Mouse (Mus musculus): ENCODE measurements around the gene Gk5.

GRCm38 (mm10) chr9:96094341-96094740 lies 24.8 kb upstream of the Gk5 start:
- TF ChIP-seq FLI1 (IDR thresholded peaks at IDR 0.05; ENCODE audit: low read length) (no peak), GATA1 (IDR thresholded peaks at IDR 0.05; ENCODE audit: borderline replicate concordance, low read length) (no peak)

All from megakaryocyte, embryonic 14.5 days (primary cell).